Mouse (Mus musculus): ENCODE results near the gene Rmi2.

Rmi2 gene

GRCm38 (mm10) chr16:10923561-10923960 lies 88.7 kb downstream of the Rmi2 start:
- in situ Hi-C loops (cut with MboI): no loop called here

GRCm38 (mm10) chr16:10925591-10926180 lies 90.8 kb downstream of the Rmi2 start:
- in situ Hi-C loops (cut with MboI): no loop called here

GRCm38 (mm10) chr16:10927026-10927425 lies 92.2 kb downstream of the Rmi2 start:
- in situ Hi-C loops (cut with MboI): no loop called here

- in situ Hi-C loops (cut with MboI): no loop called here
These were observed 98.5 kb downstream of the Rmi2 start for GRCm38 (mm10) chr16:10933372-10933771.

- in situ Hi-C loops (cut with MboI): no loop called here
These were observed 99.2 kb downstream of the Rmi2 start for GRCm38 (mm10) chr16:10934047-10934446.

- in situ Hi-C loops (cut with MboI): no loop called here
These were observed 102.0 kb downstream of the Rmi2 start for GRCm38 (mm10) chr16:10936700-10937319.

GRCm38 (mm10) chr16:10937497-10937896 lies 102.6 kb downstream of the Rmi2 start:
- in situ Hi-C loops (cut with MboI): no loop called here

- in situ Hi-C loops (cut with MboI): no loop called here
These were observed 105.1 kb downstream of the Rmi2 start for GRCm38 (mm10) chr16:10939932-10940331.

GRCm38 (mm10) chr16:10940661-10941060 lies 105.8 kb downstream of the Rmi2 start:
- in situ Hi-C loops (cut with MboI): no loop called here
